Mouse (Mus musculus) left cerebral cortex, adult 11 months (tissue): ENCODE results near the gene Prss33.
A peak's percentile ranks its signal among the peaks of the same experiment; 100 is the strongest.

Experiments
- DNase-seq: peaks from one replicate; pipeline ENCODE4 v3.0.0; 2022; ENCODE audit warnings: low spot score

Gene Prss33

DNA sequence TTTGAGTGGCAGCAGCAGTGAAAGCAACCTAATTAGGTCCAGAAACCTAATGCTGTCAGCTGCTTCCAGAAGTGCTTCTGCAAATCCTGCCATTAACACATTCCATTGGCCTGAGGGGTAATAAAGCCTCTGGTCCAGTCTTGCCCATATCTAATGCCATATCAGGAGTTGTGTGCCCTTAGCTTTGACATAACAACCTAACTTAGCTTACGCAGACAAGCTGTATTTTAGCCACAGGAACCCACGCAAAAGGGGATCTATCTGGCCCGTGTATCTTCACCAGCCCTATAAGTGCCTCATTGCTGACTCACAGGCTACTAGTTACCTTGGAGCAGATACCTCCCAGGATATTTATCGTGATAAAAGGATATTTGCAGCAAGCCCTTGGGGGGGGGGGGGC is 10.3 kb downstream of the Prss33 start:
- no peak for DNase-seq

DNA sequence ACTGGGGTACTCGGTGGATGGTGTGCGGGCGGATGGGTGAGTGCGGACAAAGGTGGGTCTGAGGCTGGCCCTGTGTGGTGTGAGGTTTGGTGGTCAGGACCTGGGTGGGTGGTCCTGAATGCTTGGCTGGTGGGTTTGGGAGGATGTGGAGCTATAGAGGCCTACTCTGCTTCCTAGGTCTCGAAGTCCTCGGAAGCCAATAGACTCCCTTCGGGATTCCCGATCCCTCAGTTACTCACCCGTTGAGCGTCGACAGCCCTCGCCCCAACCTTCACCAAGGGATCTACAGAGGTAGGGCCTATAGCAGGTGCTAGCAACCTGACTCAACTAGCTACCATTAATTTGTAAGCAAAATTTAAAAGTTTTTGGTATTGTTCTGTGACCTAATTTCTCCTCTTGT is 12.2 kb downstream of the Prss33 start:
- DNase-seq: no peak

DNA sequence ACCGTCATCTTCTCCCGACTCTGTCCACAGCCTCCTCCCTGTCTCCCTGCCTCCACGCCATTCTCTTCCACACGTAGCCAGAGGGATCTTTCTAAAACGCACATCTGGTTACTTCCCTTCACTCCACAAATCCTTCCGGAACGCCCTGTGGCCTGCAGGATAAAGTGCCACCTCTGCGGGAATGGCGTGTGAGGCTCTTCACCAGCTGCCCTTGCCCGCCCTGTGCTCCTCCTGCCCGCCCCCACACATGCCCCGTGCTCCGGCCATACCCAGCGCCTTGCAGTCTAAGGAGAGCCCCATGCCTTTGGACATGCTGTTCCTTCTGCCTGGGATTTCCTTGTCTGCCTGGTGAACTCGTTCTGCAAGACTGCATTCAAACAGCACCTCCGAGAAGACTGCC is 12.8 kb downstream of the Prss33 start:
- DNase-seq: no peak

DNA sequence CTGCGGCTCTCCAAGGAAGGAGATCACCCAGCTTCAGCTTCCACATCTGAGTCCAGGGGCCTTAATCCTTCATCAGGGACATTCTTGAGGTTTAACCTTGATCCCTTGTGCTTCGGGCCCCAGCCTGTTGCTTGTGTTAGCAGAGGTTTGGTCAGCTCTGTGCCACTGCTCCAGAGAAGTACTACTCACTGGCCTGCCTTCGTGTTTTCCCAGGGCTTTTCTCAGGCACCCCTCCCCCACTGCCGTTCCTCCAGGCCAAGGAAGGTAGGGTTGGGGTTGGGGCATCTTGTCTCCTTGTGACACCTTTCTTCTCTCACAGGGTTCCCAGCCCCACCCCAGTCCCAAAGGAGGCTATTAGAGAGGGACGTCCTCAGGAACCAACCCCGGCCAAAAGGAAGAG is 13.8 kb downstream of the Prss33 start:
- DNase-seq: no peak

DNA sequence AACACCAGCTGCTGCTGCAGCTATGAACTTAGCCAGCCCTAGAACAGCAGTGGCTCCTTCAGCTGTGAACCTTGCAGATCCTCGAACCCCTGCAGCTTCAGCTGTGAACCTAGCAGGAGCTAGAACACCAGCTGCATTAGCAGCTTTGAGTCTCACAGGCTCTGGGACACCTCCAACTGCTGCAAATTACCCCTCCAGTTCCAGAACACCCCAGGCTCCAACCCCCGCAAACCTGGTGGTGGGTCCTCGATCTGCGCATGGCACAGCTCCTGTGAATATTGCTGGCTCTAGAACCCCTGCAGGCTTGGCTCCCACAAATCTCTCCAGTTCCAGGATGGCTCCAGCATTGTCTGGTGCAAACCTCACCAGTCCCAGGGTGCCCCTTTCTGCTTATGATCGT is 15.1 kb downstream of the Prss33 start:
- DNase-seq: no peak

DNA sequence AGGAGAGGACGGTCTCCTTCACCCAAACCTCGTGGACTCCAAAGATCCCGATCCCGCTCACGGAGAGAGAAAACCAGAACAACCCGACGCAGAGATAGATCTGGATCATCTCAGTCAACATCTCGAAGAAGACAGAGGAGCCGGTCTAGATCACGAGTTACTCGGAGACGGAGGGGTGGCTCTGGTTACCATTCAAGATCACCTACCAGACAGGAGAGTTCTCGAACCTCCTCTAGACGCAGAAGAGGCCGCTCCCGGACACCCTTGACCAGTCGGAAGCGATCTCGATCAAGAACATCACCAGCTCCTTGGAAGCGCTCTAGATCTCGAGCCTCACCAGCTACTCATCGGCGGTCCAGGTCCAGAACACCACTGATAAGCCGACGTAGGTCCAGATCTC is 16.6 kb downstream of the Prss33 start:
- DNase-seq: no peak

DNA sequence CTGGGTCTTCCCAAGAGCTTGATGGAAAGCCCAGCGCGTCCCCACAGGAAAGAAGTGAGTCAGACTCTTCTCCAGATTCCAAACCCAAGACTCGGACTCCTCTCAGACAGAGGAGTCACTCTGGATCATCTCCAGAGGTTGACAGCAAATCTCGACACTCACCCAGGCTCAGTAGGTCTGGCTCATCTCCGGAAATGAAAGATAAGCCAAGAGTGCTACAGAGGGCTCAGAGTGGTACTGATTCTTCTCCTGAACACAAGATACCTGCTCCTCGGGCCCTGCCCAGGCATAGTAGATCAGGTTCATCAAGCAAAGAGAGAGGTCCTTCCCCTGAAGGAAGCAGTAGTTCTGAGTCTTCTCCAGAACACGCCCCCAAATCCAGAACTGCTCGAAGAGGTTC is 17.3 kb downstream of the Prss33 start:
- no peak for DNase-seq

DNA sequence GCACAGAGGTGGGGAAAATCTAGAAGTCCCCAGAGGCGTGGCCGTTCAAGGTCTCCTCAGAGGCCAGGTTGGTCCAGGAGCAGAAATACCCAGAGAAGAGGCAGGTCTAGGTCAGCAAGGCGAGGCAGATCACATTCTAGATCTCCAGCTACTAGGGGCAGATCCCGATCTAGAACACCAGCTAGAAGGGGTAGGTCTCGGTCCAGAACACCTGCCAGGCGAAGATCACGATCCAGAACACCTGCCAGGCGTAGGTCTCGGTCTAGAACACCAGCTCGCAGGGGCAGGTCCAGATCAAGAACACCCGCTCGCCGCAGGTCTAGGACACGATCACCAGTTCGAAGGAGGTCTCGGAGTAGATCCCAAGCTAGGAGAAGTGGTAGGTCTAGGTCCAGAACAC is 20.2 kb downstream of the Prss33 start:
- no peak for DNase-seq

DNA sequence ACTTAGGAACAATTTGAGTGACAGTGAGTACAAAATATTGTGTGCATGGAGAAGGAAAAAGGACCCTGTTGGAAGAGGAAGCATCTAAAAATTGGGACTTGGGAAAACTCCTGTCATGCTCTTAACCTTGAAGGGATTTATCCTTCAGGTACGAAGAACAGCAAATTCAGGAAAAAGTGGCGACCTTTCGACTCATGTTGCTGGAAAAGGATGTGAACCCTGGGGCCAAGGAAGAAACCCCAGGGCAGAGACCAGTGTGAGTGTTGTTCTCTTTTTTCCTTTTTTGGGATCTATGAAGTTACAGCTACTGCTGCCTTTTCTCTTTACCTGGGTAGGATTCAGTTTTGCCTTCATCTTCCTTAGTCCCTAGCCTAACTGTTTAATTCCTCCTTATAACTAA is 27.9 kb downstream of the Prss33 start:
- no peak for DNase-seq

DNA sequence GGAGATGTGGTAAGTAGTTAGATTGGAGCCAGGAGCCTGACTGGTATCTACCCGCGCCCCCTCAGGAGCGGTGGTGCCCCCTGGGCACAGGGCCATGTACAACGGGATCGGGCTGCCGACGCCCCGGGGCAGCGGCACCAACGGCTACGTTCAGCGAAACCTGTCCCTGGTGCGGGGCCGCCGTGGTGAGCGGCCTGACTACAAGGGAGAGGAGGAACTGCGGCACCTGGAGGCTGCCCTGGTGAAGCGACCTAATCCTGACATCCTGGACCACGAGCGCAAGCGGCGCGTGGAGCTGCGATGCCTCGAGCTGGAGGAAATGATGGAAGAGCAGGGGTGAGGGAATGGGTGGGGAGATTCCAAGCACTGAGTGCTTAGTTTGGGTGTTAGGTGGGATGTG is 29.0 kb downstream of the Prss33 start:
- no peak for DNase-seq

DNA sequence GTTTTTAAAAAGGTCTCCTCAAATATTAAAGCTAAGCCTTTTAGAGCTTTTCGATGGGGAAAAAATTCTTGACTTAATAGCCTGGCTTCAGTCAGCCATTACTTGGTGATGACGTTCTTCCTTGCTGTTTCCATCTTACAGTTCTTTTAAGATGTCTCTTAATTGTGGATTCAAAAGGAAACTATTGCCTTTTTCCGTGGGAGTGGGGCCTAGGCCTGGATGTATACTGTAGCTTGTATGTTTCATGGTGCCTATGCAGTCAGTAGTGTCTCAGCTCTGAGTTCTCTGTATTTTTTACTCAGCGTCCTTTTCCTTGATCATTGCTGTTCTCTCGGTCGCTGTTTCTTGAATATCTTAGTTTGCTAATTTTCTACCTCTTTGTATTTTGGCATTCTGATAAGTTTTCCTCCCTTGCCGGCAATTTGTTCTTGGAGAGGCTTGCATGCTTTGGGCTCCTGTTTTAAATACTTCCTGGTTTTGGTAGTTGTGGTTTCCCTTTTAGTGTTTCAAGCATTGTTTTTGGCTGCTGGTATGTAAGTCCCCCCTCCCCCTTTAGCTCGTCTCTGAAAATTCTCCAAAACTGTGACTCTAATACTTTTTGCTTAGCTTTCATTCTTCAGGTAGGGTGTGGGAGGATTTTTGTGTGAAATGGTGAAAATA is 31.3 kb downstream of the Prss33 start:
- no peak for DNase-seq

DNA sequence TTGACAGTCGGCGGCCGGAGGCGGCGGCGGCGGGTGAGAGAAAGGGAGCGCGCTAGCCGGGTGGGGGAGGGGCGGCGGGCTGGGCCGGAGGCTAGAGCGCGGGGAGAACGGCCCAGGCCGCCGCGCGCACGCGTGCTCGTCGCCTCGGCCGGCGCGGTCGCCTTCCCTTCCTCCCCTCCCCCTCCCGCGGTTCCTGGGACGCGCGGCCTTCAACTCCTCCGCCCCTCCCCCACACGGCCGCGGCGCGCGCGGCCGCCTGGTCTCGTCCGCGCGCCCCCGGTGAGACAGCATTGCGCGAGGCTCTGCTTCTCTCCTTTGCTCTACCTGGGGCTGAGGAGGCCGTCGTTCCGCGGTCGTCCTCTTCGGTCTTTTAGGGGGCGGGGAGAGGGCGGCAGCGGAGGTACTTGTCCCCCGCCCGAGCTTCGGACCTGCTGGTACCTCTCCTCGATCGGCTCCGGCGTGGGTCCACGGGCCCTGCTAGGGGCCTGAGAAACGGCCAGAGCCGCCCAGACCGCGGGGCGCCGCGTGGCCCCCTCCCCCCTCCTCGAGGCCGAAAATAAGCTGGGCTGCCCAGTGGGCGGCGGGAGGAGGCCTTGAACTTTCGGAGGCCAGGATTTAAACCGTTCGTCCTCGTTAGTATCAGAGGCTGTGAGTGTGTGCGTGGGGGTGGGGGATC is 32.4 kb downstream of the Prss33 start:
- DNase-seq: peak; percentile 53

DNA sequence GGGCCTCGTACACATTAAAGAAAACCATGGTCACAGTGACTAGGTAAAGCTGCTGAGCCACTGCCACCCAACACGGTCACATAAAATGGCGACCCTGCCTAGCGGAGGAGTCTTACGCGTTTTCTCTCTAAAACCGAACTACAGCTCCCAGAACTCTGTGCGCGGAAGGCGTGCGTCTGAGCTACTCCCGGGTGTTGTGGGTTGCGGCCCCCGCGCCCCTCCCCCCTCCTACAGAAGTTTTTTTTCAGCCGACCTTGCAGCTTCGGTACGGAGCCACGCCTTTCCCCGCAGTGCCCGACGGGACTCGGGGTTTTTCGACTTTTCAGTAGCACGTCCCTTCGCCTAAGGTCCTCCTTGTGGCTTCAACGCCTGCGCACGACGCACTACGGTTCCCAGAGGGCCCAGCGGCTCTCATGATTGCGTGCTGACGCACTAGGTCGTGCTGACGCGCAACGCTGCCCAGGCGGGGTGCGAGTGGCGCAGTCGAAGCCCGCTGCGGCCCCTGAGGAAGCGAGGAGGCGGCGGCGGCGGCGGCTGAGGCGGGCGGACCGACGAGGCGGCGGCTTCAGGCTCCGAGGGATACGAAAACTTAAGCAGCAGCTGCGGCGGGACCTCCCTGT is 33.0 kb downstream of the Prss33 start:
- DNase-seq: peak; percentile 97

DNA sequence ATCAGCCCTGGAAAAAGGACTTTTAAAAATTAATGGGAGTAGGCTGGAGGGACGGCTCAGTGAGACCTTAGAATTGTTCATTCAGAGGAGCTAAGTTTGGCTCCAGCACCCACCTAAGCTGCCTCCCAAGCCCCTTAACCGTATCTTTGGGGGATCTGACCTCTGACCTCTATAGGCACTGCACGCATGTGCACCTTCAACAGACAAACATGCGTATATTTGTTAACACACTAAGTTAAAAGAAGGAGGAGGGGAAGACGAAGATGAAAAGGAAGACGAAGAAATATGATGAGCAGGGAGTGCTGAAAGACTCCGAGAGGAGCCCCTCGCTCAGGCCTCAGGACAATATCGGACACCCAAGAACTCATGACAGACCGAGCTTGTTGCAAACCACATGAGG is 34.2 kb downstream of the Prss33 start:
- no peak for DNase-seq

DNA sequence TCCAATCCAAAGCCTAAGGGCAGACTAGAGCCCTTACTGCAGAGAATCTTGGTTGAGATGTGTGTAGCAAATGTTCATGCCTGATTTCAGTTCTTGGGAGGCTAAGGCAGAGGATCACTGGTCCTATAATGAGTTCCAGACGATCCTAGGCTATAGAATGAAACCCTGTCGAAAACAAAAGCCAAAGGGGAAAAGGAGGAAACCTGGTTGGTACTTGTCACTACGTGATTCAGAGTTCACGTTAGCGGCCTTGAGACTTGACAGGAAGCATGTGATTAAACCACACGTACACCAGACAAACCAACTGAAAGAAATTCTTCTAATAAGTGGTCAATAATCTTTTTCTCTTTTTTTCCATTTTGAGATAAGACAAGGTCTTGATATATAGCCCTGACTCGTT is 38.5 kb downstream of the Prss33 start:
- no peak for DNase-seq

DNA sequence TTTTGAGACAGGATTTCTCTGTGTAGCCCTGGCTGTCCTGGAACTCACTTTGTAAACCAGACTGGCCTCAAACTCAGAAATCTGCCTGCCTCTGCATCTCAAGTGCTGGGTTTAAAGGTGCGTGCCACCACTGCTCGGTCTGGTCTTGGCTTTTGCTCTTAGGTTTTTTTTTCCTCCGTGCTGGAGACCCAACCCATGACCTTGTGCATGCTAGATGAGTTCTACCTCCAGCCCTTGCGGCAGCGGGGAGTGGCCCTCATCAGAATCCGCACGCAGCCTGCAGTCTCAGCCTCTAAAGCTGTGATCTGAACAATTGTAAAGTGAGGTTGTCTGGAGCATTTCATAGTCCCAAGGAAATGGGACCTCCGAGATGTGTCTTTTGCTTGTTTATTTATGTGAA is 40.5 kb downstream of the Prss33 start:
- DNase-seq: no peak

DNA sequence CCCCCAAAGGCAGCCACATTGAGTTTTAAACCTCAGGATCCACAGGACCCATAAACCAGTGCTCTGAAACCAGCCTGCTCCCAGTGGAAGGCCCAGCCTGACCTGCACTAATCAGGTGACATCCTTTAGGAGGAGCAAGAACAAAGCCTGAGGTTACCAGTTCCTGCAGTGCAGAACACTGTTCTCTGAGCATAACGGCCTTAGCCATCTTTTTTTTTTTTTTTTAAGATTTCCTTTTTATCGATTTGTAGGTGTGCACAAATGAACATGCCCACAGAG is 44.8 kb downstream of the Prss33 start:
- no peak for DNase-seq

DNA sequence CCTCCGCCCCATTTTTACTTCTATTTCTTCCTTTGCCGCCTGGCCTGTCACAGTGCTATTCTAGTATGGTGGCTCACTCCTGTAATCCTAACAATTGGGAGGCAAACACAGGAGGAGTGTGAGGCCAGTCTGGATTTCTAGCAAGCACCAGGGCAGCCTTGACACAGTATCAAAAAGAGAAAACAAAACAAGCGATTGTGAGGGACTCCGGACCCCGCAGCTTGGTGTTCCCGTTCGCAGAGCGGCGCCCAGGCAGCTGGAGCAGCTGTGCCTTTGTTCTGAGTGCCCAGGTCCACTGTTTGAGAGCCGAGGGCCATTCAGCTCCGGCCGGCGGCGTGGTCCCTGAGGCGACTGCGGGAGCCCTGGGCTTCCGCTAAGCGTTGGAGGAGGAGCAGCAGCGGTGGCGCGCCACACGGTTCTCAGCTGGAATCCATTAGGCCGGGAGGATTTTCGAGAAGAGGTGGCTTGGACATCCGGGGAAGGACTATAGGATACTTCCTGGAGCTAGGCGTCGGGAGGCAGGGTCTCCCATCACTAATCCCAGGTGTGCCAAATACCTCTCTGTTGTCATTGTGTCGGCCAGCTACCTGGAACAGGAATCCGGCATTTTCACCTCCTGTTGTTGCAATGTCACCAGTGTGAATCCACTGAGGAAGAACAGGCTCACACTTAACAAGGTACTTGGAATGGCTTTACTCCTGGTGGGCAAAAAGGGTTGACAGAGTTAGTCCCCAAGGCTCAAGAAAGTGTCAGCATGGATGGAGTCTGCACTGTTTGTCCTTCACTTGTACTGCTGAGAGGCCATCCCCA is 45.4 kb downstream of the Prss33 start, which contains the start of gene Srrm2:
Gene Srrm2 (plus strand): TSS at position 264 of the 810 bp plus-strand sequence.
- peak; percentile 27 for DNase-seq

DNA sequence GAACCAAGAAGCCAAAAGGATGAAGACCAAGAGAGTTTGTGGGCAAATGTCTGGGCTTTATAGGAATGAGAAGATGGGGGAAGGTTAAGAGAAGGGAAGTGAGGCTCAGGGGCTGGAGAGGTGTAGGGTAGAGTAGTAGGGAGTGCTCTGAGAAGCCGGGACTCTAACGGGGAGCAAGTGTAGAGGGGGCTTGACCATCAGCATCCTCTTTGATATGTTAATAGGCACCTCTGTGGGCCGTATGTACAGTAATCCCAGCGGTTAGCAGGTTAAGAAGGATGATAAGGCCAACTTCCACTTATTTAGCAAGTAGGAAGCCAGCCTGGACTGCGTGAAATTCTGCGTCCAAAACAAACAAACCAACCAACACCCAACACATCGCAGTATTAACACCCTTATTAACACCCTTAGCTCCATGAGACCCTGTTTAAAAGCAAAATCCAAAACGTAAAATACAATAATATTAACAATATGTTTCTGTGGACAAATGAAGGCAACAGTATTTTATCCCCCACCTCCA is 46.0 kb downstream of the Prss33 start:
- DNase-seq: no peak

DNA sequence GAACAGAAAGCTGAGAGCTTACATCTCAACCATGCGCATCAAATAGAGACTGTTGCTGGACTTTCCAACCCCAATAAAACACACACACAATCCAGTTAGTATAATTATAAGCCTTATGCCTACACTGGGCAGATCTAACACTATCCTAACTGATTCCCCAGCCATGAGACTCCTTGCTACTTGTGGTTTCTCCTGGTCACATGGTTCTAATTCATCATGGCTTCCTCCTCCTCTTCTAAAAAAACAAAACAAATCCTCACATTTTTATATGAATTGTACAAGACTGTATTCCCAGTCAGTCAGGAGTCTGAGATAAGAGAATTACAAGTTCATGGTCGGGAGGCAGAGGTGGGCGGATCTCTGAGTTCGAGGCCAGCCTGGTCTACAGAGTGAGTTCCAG is 46.9 kb downstream of the Prss33 start:
- no peak for DNase-seq

DNA sequence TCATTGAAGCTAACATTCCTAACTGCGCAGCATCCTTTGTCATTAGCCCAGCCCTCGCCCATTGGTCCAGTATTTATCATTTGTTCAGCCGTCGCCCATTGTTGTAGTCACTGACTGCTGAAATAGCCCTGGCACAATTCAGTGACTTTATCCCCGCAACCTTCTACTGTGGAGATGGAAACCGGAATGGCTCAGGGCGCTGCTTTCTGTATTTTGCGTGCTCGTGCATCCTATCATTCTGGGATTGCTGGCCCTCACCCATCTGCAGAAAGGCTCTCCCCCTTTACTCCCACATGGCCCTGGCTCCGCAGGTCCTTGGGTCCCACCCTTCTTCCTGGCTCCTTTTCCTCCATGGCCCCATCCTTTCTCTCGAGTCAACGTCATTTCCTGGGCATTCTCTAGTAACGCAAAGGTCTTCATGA is 49.3 kb downstream of the Prss33 start:
- no peak for DNase-seq

DNA sequence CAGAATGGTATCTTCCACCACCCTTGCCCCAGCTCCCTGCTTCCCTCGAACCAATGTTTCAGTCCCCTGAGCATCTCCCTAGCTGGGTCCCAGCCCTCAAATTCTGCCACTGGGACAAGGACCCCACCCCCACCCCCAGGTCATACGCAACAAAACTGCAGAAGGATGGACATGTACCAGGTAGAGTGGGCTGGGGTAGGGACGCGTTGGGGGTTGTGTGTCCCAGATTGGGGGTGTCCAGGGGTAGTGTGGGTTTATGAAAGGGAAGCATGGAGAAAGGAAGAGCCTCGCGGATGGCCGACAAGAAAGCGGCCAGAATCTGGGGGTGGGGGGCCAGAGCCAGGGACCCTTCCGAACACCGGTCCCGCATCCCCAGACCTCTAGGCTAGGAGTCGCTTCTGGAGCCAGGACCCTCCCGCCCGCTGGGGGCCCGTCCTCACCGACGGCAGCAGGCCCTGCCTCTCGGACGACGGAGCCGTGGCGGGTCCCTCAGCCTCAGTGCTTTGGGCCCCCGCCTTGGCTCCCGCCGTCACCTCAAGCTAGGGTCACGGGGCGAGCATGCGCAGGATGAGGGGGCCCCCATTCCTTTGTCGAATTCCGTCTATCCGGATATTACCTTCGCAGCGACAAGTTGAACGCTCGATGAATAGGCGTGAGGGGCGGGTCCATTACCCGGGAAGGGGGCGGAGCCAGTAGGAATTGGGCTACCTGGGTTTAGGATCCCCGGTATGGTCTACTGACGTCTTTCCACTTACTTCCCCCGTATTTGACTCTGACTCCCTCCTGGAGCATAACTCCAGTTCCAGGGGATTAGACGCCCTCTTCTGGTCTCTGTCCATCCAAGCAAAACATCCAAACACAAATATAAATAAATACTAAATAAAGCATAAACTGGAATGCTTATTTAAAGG is 50.0 kb downstream of the Prss33 start, which contains the start of gene Flywch2:
Gene Flywch2 (minus strand): TSS at position 521 of the 911 bp plus-strand sequence.
- DNase-seq: peak; percentile 87
